Comparison of ENCODE assay signal across 21 mouse cellular contexts in genomic region chr1:165174059-165174616, GRCm38 (mm10). TPM values are rescaled to one million over a fixed set of nuclear protein-coding genes. Genes with fewer than 3 reads are reported as not detected.
DNase-seq lines count a peak whose midpoint lies in the region; ATAC-seq lines count a peak whose summit lies in the region.
"Had no signal": no experiment of that assay in that cellular context is flagged by ENCODE, and none has a peak within 500 bp of the region (broad histone marks: within the 10 kb centered on the region; RNA-seq: fewer than 3 reads in every experiment).

No protein-coding gene starts in this region.

- no peaks in the 10 kb centered on the region for H3K4me1 ChIP-seq in heart, embryonic 16.5 days (ENCODE audit: control insufficient read depth, insufficient read depth, low read length)
- no peaks in the 10 kb centered on the region for H3K4me1 ChIP-seq in neural tube, embryonic 15.5 days
- H3K4me1 ChIP-seq: forebrain, embryonic 15.5 days; limb, embryonic 13.5 days had no signal

- ATAC-seq in heart, embryonic 16.5 days (replicated peaks; ENCODE audit: extremely low read depth, insufficient read depth, low FRiP score): peak; percentile 60; the same call in 1 of the 2 replicates
- peak; percentile 78 for ATAC-seq in activated CD4-positive, CD25-positive, alpha-beta regulatory T cell, adult 4 months
- peak; percentile 58; the same call in 1 of the 2 replicates for ATAC-seq in megakaryocyte progenitor cell, adult 5-6 weeks (replicated peaks; ENCODE audit: poor library complexity)
- no peak for ATAC-seq in neural tube, embryonic 15.5 days (ENCODE audit: low FRiP score)
- ATAC-seq: forebrain, embryonic 15.5 days had no signal

- no peak for DNase-seq in heart, adult 18-20 months
- DNase-seq in A20 (ENCODE audit: low read depth, low spot score): peak; percentile 41
- no peak for DNase-seq in frontal cortex, postnatal 10 days (ENCODE audit: low spot score in 2 of 2)
- no peak for DNase-seq in urinary bladder, postnatal 36 days (ENCODE audit: low spot score in 2 of 2)
- DNase-seq: adrenal gland, postnatal 25 days; B cell, adult 2 months; cerebellum, adult 9-11 months; gastrocnemius, adult 2 months; heart, postnatal 36 days; kidney, postnatal 10 days; lung, adult 2 months had no signal

- H3K36me3 ChIP-seq in heart, embryonic 16.5 days (ENCODE audit: control insufficient read depth, insufficient read depth): peaks cover 13% of the 10 kb centered on the region
- no peaks in the 10 kb centered on the region for H3K36me3 ChIP-seq in neural tube, embryonic 15.5 days
- H3K36me3 ChIP-seq: forebrain, embryonic 15.5 days had no signal

- H3K4me3 ChIP-seq in heart, embryonic 16.5 days (ENCODE audit: low read length): no peak overlapping the region
- H3K4me3 ChIP-seq in neural tube, embryonic 15.5 days (replicated peaks): no peak overlapping the region
- H3K4me3 ChIP-seq: erythroblast, embryonic 14.5 days; forebrain, embryonic 15.5 days; gastrocnemius, adult 2 months; limb, embryonic 13.5 days had no signal

- H3K4me2 ChIP-seq in heart, embryonic 16.5 days (ENCODE audit: low read depth, low read length): no peak overlapping the region
- no peak overlapping the region for H3K4me2 ChIP-seq in neural tube, embryonic 15.5 days
- H3K4me2 ChIP-seq: forebrain, embryonic 15.5 days; limb, embryonic 13.5 days had no signal

- no peaks in the 10 kb centered on the region for H3K27me3 ChIP-seq in heart, embryonic 16.5 days (ENCODE audit: control insufficient read depth, insufficient read depth, low read length)
- H3K27me3 ChIP-seq in neural tube, embryonic 15.5 days (replicated peaks): no peaks in the 10 kb centered on the region
- H3K27me3 ChIP-seq: forebrain, embryonic 15.5 days; limb, embryonic 13.5 days had no signal

- no peaks in the 10 kb centered on the region for H3K9me3 ChIP-seq in heart, embryonic 16.5 days (replicated peaks; ENCODE audit: control insufficient read depth, low read length)
- H3K9me3 ChIP-seq in neural tube, embryonic 15.5 days (replicated peaks): no peaks in the 10 kb centered on the region
- H3K9me3 ChIP-seq: forebrain, embryonic 15.5 days; limb, embryonic 13.5 days had no signal

- no peak overlapping the region; the same call in 1 of the 2 replicates for H3K27ac ChIP-seq in heart, embryonic 16.5 days (ENCODE audit: low read length)
- H3K27ac ChIP-seq in neural tube, embryonic 15.5 days (replicated peaks): no peak overlapping the region
- H3K27ac ChIP-seq: forebrain, embryonic 15.5 days; gastrocnemius, adult 2 months; limb, embryonic 13.5 days had no signal

- 70% methylated on average over 6 of the region's 9 CpGs for WGBS in heart, embryonic 16.5 days
- 68% methylated on average over 8 of the region's 9 CpGs for WGBS in neural tube, embryonic 15.5 days

- H3K9ac ChIP-seq in heart, embryonic 16.5 days (ENCODE audit: low read length): no peak overlapping the region
- no peak overlapping the region for H3K9ac ChIP-seq in neural tube, embryonic 15.5 days (replicated peaks)
- H3K9ac ChIP-seq: forebrain, embryonic 15.5 days; limb, embryonic 13.5 days had no signal

RNA-seq across cellular contexts. Expression of gene Tbx19, which starts 13.6 kb away (rescaled TPM):
- polyA plus RNA-seq in heart, embryonic 16.5 days (2015; fragmentation: Nextera tagmentation; extraction: Ambion mirVana): 0.09 and 0.53 TPM in 2 replicates
- not detected for total RNA-seq in heart, adult 18-20 months (2021)
- polyA plus RNA-seq in activated CD4-positive, CD25-positive, alpha-beta regulatory T cell, adult 4 months (2017; shearing (Covaris generic)): not detected
- total RNA-seq in megakaryocyte progenitor cell, adult 5-6 weeks (2015): not detected in 2 replicates
- total RNA-seq in megakaryocyte progenitor cell, adult 5-6 weeks (2017): 0.12 TPM in 1 of 2 replicates, not detected in the other
- 0.36 TPM in 1 of 2 replicates, not detected in the other for polyA plus RNA-seq in neural tube, embryonic 15.5 days (2015; fragmentation: Nextera tagmentation; extraction: Ambion mirVana)
- total RNA-seq: gastrocnemius, adult 2 months; heart, postnatal 36 days; monocyte, adult 5-6 weeks had no signal
- polyA plus RNA-seq: limb, embryonic 13.5 days; neural tube, embryonic 14.5 days; stomach, embryonic 14.5 days had no signal

RNA-seq across cellular contexts. Expression of gene Sft2d2, which starts 20.1 kb away (rescaled TPM):
- 19.2 and 19.6 TPM in 2 replicates for polyA plus RNA-seq in heart, embryonic 16.5 days (2015; fragmentation: Nextera tagmentation; extraction: Ambion mirVana)
- total RNA-seq in heart, adult 18-20 months (2021): 10 to 100 TPM; 14.8 to 15.4 TPM
- polyA plus RNA-seq in activated CD4-positive, CD25-positive, alpha-beta regulatory T cell, adult 4 months (2017; shearing (Covaris generic)): 10 to 100 TPM; 25.5 to 25.9 TPM
- total RNA-seq in megakaryocyte progenitor cell, adult 5-6 weeks (2015): 22.2 and 26.2 TPM in 2 replicates
- 24.7 and 25.7 TPM in 2 replicates for total RNA-seq in megakaryocyte progenitor cell, adult 5-6 weeks (2017)
- 4.4 and 7.9 TPM in 2 replicates for polyA plus RNA-seq in neural tube, embryonic 15.5 days (2015; fragmentation: Nextera tagmentation; extraction: Ambion mirVana)
